Mouse (Mus musculus): ENCODE results near the gene Poll.

The Poll gene

DNA sequence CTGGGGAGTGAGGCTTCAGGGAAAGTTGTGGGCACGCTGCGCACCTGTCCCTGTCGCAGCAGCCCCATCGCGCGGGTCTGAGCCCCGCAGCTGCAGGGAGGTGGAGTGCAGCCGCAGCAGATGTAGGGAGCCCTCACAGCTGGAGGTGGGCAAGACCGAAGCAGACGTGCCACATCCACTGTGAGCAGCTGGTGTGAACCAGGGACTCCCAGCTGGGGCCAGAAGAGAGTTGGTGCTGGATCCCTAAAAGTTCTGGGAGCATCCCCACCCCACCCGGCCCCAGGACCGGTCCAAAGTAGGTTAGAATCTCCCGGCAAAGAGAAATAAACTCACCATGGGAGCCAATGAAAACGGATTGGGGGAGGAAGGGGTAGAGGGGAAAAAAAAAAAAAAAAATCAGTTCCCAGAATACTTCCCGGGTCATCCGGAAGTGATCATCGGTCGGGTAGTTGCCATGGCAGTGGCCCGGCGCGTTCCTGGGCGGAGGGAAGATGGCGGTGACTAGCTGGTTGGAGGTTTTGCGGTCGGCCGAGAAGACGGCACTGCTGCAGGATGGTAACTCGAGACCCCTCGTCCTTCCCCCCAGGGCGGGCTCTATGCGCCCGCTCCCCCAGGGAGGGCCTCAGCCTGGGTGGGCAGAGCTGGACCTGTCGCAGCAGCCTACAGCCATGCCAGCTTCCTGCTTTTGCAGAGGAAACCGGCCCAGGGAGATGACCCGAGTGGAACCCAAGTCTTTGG, at the start of gene Poll, which contains the start of gene Gm17018:
TSS of gene Poll (minus strand) at position 379 of the 738 bp plus-strand sequence.
TSS of gene Gm17018 (plus strand) at position 463 of the 738 bp plus-strand sequence.
- DNase-seq (ENCODE audit: low spot score in 2 of 2), result peak; percentile 82 to 86

DNA sequence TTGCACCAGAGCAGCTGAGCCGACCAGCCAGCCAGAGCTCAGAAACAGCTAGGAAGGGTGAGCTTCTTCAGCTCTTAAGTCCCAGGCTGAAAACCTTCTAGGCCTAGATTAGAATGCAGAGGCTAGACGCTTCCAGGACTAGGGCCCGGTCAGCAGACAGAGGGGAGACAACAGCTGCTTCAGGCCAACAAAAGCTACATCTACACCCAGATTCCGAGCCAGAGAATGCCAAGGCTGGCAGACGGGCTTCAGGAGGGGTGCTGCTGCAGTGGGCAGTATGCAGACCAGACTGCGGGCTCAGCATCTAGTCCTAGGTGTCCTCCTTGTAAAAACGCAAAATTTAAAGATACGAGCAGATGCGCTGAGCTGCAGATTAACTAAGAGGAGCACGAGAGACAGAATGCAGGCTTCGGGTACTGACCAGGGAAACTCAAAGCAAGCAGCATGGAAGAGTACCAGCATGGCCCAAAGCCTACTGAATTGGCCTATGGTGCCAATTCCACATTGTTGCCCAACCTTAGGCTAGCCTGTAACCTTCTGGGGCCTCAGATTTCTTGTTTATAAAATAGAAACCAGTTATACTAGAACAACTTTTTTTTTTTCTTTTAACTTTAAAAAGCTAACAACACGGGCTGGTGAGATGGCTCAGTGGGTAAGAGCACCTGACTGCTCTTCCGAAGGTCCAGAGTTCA, 48.5 kb upstream of the Poll start:
- no peak for DNase-seq (ENCODE audit: low spot score in 2 of 2)

DNA sequence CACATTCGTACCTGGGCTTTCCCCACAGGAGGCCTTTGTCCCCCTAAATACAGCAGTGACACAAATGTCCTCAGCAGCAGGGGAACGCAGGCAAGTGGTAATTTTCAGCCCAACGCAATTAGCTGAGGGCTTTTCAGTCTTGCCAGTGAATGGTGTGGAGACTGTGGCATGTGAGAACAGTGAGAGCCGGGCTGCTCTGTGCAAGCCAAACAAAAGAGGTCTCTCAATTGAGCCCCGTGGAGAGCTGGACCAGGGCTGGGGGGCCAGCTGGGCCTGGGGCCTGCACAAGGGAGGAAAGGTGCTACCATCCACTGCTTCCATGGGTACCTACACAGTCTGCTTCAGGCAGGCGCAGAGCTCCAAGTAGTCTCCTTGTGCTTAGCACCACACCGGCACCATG, 47.1 kb upstream of the Poll start:
- DNase-seq (ENCODE audit: low spot score in 2 of 2), result no peak

DNA sequence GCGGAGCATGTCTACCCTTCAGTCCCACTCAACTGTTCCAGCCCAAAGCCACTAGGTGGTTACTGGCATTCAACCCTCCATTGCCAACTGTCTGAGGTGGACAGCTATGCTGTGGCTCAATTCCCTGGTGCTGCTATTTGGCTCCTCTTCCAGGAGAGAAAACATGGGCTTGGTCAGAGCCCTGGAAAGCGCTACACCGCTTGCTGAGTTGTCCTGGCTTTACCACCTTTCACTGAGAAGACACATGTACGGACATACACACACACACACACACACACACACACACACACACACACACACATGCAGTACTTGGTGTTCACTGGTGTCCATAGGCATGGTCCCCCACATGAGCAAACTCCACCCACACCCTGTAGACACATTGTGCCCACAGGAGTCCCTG, 46.4 kb upstream of the Poll start:
- no peak for DNase-seq (ENCODE audit: low spot score in 2 of 2)

DNA sequence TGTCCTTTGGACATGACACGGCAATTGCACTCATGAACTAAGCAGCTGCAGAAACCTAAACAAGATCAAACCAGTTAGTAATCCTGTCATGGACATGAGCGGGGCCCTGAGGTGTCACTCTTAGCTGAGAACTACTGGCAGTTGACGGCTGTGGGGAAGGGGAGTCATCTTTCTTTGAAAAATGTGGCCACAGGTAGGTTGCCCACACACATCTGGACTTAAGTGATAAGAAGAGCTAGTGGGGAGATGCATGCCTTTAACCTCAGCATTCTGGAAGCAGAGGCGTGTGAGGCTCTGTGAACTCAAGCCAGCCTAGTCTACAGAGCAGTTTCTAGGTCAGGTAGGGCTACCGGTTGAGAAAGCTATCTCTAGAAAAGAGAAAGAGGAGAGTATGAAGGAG, 42.3 kb upstream of the Poll start:
- no peak for DNase-seq (ENCODE audit: low spot score in 2 of 2)

DNA sequence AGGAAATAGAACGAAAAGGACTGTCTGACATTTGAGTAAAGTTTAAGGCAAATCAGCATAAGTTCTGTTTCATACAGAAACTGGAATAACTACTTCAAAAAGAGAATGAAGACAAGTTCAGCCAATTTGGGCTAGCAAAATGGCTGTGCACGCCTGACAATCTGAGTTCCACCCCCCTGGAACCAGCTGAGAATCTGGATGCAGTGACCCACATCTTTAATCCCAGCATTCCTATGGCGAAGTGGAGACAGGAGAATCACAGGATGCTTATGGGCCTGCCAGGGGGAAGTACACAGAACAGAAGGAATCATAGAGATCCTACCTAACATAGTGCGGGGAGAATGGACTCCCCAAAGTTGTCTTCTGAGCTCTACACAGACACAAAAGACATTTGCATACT, 36.8 kb upstream of the Poll start:
- no peak for DNase-seq (ENCODE audit: low spot score in 2 of 2)

DNA sequence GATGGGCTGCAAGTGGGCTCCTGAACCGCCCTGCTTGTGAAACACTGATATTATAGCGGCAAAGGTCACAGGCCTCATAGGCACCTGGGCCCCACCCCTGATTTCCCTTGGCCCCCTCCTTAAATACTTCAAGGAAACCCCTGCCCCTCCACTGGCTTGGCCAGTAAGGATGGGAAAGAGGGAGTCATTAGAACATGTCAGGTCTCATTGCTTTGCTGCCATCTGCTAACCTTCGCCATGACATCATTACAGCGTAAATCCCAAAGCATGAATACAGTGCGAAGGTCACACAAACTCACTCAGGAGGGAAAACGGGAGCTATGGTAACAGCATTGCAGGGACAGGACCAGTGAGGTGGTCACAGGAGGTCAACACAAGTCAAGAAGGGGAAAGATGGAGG, 36.1 kb upstream of the Poll start:
- DNase-seq (ENCODE audit: low spot score in 2 of 2), result no peak

DNA sequence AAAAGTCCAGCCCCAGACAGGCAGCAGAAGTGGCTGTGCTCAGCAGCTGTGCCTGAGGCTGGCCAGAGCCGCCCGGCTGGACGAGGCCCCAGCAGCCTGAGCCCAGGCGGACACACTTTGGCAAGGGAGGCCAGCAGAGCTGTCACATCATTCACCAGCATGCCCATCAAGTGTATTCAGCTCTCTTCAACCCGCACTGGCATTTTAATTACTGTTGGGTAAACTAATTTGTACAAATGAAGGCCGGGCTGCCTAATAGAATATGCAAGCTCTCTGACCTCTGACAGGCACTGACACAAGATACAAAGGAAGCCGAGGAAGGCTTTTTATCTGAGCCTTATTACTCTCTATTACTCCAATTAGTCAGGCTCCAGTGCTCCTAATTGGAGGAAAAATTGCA, 35.7 kb upstream of the Poll start:
- DNase-seq (ENCODE audit: low spot score in 2 of 2), result no peak

DNA sequence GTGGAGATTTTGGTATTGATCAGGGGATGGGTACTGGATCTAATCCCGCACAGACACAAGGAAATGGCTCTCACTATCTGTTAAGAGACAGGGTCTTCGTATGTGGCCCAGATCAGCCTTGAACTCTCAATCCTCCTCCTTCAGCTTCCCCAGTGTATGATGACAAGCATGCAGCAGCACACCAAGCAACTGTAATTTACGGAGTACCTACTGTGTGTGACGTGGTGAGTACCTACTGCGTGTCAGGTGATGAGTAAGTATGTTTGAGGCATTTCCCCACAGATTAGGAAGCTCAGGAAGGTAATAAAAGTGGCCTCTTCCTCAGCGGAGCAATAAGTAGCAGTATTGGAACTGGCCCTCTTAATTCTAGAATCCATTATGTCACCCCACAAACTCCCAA, 35.1 kb upstream of the Poll start:
- no peak for DNase-seq (ENCODE audit: low spot score in 2 of 2)

DNA sequence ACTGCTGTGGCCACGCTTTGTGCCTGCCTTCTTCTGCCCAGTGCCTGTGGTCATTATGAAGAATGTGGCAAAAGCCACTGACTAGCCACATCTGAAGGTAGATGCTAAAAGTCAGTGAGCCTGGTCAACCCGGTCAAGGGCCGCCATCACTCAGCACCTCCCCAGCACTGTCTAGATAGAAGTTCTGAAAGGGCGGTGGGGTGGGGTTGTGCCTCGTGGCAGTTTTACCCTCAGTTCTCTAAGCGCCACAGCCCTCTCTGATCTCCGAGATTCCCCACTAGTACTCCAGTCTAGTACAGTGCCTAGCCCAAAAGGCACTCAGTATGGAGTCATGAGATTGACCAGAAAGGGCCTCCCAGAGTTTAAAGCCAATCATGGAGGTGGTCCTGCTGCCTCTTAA, 33.7 kb upstream of the Poll start:
- no peak for DNase-seq (ENCODE audit: low spot score in 2 of 2)

DNA sequence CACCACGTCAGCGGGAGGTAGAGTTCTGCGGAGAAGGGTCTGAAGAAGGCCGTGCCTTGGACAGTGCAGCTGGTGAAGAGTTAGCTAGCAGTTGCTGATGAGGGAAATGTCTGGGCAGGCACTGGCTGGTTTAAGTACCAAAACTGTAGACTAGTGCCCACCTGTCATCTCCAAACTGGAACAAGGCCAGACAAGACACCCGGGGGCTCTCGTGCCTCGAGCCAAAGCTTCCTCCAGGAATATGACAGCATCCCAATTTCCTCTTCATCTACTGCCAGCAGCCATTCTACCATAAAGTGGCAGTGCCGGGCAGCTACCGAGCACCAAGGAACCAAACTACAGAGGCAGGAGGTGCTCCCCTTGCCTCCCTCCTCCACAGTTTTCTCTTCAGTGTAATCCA, 32.6 kb upstream of the Poll start:
- DNase-seq (ENCODE audit: low spot score in 2 of 2), result no peak

DNA sequence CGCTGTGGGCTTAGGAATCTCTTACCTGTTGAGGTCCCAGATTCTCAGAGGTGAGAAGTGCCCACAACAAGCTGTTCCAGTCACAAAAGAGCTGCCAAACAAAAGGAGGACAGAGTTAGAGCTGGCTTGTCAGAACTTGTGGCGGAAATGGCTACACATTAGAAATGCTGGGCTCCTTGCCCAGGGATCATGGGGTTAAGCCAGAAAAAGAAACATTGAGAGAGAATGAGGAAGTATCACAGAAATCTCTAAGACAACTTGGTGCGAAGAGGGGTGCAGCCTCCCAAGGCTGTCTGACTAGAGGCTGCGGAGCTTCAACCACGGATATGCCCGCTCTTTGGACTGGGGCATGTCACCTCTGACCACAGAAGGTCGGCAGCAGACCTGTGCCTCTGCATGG, 31.4 kb upstream of the Poll start:
- peak; percentile 73 to 82 for DNase-seq (ENCODE audit: low spot score in 2 of 2)

DNA sequence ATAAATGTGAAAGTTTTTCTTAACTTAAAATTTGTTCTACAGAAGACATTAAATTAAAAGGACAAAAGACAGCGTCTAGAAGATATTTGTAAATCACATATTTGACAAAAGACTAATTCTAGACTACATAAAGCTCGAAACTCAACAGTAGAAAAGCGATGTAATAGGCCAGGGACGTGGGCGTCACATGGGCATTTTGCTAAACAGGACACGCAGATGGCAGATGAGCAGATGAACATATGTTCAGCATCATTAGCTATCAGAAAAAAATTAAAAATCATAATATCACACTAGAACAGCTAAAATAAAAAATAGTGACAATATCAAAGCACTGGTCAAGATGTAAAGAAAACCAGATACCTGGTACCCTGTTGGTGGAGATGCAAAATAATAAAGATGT, 29.4 kb upstream of the Poll start:
- no peak for DNase-seq (ENCODE audit: low spot score in 2 of 2)

DNA sequence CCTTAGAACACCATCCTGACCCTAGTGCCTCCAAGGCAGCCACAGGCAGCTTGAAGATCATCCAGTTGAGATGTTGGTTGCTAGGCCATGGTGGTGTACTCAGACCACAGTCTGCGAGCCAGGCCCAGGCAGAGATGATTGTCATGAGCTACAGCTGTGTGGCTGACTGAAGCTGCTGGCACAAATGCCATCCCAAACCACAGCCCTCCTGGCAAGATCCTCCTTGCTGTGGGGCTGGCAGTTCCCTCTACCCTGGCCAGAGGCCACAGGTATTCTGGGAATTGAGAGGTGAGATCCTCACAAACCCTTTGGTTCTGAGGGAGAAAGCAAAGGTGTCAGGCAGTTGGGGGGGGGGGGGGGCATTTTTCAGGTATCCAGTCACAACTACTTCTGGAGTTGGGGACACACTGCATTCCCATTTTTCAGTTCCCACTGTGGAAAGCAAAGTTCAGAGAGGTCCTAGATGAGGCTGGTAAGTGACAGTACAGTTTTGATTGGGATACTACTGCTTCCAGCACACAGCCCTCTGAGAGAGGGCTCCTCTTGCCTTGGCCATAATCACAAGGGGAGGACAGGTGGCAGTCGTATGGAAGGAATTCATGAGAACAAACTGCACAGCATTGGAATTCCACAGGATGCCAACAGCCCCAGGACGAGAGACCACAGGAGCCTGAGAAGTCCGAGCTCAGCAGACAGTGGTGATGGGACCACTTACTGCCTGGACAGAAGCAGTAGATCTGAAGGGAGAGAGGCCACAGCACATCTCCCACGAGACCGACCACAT, 27.4 kb upstream of the Poll start:
- no peak for DNase-seq (ENCODE audit: low spot score in 2 of 2)

DNA sequence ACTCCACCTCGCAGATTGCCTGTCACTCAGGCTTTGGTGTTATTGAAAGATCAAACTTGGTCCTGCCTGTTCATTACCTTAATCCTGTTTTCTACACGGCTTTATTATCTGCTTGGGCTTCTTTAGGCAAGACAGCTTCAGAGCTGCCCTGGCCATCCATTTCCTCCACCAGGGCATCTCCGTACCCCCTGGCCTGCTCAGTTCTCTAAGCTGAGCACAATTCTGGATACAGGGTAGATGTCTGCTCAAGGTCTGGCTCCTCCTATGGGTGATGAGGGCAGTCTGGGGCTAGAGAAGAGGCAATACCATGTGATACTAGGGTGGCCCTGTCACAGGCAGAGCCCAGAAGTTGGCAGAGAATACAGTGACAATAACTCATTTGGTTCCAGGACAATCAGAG, 26.5 kb upstream of the Poll start:
- no peak for DNase-seq (ENCODE audit: low spot score in 2 of 2)

DNA sequence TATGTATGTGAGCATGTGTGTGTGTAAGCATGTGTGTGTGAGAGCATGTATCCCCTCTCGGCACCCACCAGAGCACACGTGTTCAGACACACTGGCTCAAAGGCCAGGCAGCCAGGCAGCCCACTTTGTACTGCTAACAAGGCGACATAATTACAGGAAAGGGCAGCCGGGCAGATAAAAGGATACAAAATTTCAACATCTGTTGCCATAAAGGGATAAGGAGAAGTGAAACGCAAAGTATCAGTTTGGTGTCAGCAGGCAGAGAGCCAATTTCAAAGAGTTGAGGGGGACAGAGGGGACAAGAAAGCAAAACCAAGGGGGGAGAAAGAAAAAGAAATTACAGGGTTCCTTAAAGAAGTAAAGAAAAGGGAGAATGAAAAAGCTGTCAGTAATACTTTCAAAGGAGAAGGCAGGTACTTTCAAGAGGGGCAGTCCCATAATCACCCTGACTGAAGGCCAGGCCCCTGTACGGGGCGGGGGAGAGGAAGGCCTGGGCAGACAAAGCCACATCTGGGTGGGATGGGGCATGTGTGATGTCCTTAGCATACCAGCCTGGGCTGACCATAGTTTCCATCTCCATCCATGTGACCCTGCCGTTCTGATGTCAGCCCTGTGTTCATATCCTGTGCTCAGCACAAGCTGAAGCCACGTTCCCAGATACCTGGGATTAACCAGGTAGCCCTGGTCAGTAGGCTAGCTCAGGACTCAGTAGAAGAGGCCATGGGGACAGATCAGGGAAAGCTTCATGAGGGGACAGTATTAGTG, 24.7 kb upstream of the Poll start:
- DNase-seq (ENCODE audit: low spot score in 2 of 2), result no peak

DNA sequence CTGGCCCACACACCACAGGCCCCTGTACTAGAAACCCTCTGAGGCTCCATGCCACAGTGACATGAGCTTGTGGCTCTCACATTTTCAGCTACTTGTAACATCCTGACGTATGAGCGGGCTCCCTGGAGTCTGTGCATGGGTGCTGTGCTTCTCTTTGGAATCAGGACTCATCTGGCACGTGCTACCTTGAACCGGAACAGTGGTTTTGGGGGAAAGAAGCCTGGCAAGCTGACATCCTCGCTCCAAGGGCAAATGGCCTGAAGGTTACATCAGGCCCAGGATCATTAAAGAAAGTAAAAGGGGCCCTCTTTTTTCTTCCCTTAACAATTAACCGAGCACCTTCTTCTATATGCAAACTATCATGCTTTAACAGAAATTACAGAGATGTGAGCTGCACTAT, 22.8 kb upstream of the Poll start:
- DNase-seq (ENCODE audit: low spot score in 2 of 2), result no peak

DNA sequence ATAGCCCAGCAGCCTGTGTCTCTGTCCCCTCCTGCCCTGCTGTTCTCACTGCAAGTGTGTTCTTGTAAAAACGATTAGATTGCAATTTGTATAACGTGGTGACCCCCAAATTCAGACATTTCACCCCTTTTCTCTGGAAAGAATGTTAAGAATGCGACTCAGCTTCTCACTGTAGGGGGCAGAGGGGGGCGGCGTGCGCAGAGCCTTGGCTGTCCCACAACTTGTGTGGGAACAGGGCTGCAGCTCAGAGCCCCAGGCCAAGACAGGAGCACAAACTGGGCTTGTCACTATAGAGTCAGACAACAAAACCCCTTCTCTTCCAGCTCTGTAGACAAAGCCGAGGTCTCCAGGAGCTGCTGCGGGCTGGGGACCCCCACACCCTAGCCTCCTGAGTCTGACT, 21.8 kb upstream of the Poll start:
- DNase-seq (ENCODE audit: low spot score in 2 of 2), result no peak

DNA sequence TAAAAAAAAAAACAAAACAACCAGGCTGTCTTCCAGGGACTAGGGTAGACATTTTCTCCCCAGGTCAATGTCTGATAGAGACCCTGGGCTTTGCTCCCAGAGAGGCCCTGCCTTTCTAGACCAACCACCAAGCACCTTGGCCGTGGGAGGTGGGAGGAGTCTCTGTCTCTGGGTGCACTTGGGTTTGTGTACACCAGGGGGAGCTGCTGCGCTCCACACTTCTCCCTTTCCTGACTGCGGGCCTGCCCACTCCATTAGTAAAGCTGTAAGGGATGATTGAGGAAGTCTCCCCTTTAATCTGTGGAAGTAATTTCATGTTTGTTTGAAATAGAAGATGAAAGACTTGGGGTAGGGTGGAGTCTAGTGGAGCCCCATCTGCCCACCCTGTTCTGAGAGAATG, 20.9 kb upstream of the Poll start:
- peak; percentile 29 to 59 for DNase-seq (ENCODE audit: low spot score in 2 of 2)

DNA sequence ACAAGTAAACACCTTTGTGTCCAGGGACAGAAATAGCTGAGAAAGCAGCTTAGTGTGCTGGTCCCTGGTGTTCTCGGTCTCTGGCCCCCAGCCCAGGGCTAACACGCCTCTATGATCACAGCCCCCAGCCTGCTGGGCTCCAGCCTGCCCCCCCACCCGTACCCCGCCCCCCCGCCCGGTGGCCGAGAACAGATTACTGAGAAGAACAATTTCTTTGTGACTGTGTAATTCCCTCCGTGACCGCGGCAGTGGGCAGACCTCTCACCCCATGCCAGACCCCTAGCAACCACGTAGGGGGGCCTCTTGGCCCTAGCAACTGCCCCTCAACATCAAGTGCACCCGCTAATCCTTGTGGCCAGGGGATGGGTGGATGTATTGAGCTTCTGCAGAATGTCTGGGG, 19.9 kb upstream of the Poll start:
- no peak for DNase-seq (ENCODE audit: low spot score in 2 of 2)

DNA sequence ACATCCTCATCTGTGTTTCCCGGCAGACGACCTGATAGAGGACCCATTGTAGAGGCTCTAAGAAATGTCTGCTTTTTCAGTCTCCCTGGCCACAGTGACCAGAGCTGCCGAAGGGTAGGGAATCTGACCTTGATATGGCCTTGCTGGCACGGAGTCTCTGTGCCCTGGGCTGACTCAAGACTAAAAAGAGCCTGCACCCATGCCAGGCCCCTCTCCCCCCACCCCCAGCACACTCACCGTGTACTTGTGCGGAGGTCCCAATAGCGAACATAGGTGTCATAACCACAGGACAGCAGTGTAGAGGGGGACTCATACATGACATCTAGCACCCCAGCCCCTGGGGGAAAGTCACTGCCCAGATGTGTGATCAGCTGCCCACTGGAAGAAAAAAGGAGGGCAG, 19.1 kb upstream of the Poll start:
- no peak for DNase-seq (ENCODE audit: low spot score in 2 of 2)

DNA sequence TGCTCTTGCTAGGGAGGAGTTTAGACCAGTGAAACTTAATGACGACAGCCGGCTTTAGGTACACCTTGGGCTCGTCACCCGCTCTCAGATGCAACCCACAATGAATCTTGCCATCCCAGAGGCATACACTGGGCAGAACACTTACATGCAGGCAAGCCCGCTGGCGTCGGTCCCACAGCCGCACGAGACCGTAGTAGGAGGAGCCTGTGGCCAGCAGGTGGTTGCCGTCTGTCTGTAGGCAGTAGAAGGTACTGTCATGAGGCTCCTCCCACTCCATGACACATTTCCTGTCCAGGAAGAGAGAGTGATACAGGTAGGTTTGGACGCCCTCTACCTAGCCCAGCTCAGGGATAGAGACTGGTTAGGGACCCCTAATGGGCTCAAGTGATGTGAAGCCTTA, 18.6 kb upstream of the Poll start:
- no peak for DNase-seq (ENCODE audit: low spot score in 2 of 2)

Data from urinary bladder, postnatal 36 days (tissue).